Mouse (Mus musculus) testis, adult 2 months (tissue): ENCODE measurements around the gene Maml1.

Experiments used
- CTCF ChIP-seq: fragments of 200-500 bp; IDR thresholded peaks from 2 replicates; pipeline ENCODE4 v1.5.1; 2012; ENCODE audit warnings: low read depth, mild to moderate bottlenecking, inconsistent platforms, low read length, moderate library complexity; ENCODE audit not compliant: control insufficient read depth, insufficient read depth, insufficient replicate concordance
- POLR2A ChIP-seq: fragments of 200-500 bp; IDR thresholded peaks from 2 replicates; pipeline ENCODE4 v1.6.1; 2012; ENCODE audit warnings: low read depth, mild to moderate bottlenecking, inconsistent platforms, low read length, moderate library complexity; ENCODE audit not compliant: control insufficient read depth

GRCm38 (mm10) chr11:50219833-50220232, 72.3 kb downstream of the Maml1 start:
- TF ChIP-seq POLR2A: no peak
- TF ChIP-seq CTCF: no peak
